Mouse (Mus musculus) limb, embryonic 12.5 days (tissue): ENCODE measurements around the gene Gm5105. TPM values are rescaled to one million over a fixed set of nuclear protein-coding genes. Genes with fewer than 3 reads are reported as not detected.

Source experiments
- ATAC-seq: fragments of 200-750 bp; cut with Nextera tagmentation; 2 replicates; pipeline ENCODE4 v1.8.0; 2017; ENCODE audit warnings: low read depth, moderate TSS enrichment; ENCODE audit not compliant: insufficient number of reproducible peaks, insufficient read depth, low FRiP score, low TSS enrichment
- H3K27ac ChIP-seq: fragments of 300-500 bp; sonication (generic); 2 replicates; pipeline ENCODE4 v1.5.1; 2016; ENCODE audit warnings: mild to moderate bottlenecking, moderate library complexity
- H3K27me3 ChIP-seq: fragments of 300-500 bp; sonication (generic); 2 replicates; pipeline ENCODE4 v1.6.1; 2016; ENCODE audit warnings: mild to moderate bottlenecking, moderate library complexity
- H3K36me3 ChIP-seq: fragments of 300-500 bp; sonication (generic); 2 replicates; pipeline ENCODE4 v1.6.1; 2016; ENCODE audit warnings: mild to moderate bottlenecking, moderate library complexity
- H3K4me1 ChIP-seq: fragments of 300-500 bp; sonication (generic); replicated peaks from 2 replicates; pipeline ENCODE4 v1.6.1; 2016
- H3K4me2 ChIP-seq: fragments of 300-500 bp; sonication (generic); 2 replicates; pipeline ENCODE4 v1.6.1; 2016; ENCODE audit warnings: mild to moderate bottlenecking, moderate library complexity
- H3K4me3 ChIP-seq: fragments of 300-500 bp; sonication (generic); replicated peaks from 2 replicates; pipeline ENCODE4 v1.5.1; 2016; ENCODE audit warnings: mild to moderate bottlenecking
- H3K9ac ChIP-seq: fragments of 300-500 bp; sonication (generic); replicated peaks from 2 replicates; pipeline ENCODE4 v1.6.1; 2016; ENCODE audit warnings: mild to moderate bottlenecking, moderate library complexity
- H3K9me3 ChIP-seq: fragments of 300-500 bp; sonication (generic); 2 replicates; pipeline ENCODE4 v1.6.1; 2016; ENCODE audit warnings: mild to moderate bottlenecking, moderate library complexity
- WGBS: fragments of 180-500 bp; shearing (Covaris S2); methylation state at CpG from one replicate; pipeline ENCODE4 v1.1.7; 2016; 5-methylcytosine and 5-hydroxymethylcytosine counted together
- polyA plus RNA-seq: library from polyadenylated mRNA; unstranded; fragments of >200 nt; fragmentation: Nextera tagmentation; extraction: Ambion mirVana; gene quantifications from 2 replicates; pipeline ENCODE4 v1.2.1, GENCODE M21; 2016

Gene Gm5105
- polyA plus RNA-seq, 1 experiment from 2014 or later = 0.19 TPM

GRCm38 (mm10) chr3:137999224-137999790 is 67.9 kb downstream of the Gm5105 start:
- H3K4me2 ChIP-seq = no peak overlapping the region

More at GRCm38 (mm10) chr3:137999224-137999790, 67.9 kb downstream of the Gm5105 start:
- Histone ChIP-seq H3K4me1 (peaks cover 21% of the 10 kb centered on the region), H3K4me3 (no peak overlapping the region), H3K27me3 (no peaks in the 10 kb centered on the region), H3K36me3 (no peaks in the 10 kb centered on the region), H3K9ac (no peak overlapping the region), H3K9me3 (no peaks in the 10 kb centered on the region), H3K27ac (0 out of 2 replicates have a peak overlapping the region, but pooled peaks have one; percentile 17)
- ATAC-seq = no peak
- 80% methylated on average over 9 of the region's 9 CpGs for WGBS

Other genes with a start within 250 kb of the Gm5105 start
- 2,591 and 2,901 TPM in 2 replicates for gene H2afz, start 202.9 kb downstream of the Gm5105 start, polyA plus RNA-seq
- 11.0 and 11.6 TPM in 2 replicates for gene Dnajb14, start 199.7 kb downstream of the Gm5105 start, polyA plus RNA-seq
- gene Lamtor3, start 148.9 kb downstream of the Gm5105 start, polyA plus RNA-seq = 94.0 and 98.3 TPM in 2 replicates
- 2.9 and 3.3 TPM in 2 replicates for gene Dapp1, start 85.8 kb downstream of the Gm5105 start, polyA plus RNA-seq
- 0.63 and 0.71 TPM in 2 replicates for gene 1110002E22Rik, start 2.3 kb downstream of the Gm5105 start, polyA plus RNA-seq
- 14.6 and 15.0 TPM in 2 replicates for gene Trmt10a, start 76.1 kb upstream of the Gm5105 start, polyA plus RNA-seq
- 8.9 and 9.2 TPM in 2 replicates for gene Mttp, start 77.6 kb upstream of the Gm5105 start, polyA plus RNA-seq
- not detected in 2 replicates for gene 4930579F01Rik, start 126.4 kb upstream of the Gm5105 start, polyA plus RNA-seq
- gene Adh7, start 150.4 kb upstream of the Gm5105 start, polyA plus RNA-seq = 0.10 and 0.20 TPM in 2 replicates
- 1.8 and 2.7 TPM in 2 replicates for gene Adh1, start 193.6 kb upstream of the Gm5105 start, polyA plus RNA-seq
- not detected in 2 replicates for gene Adh6a, start 245.9 kb upstream of the Gm5105 start, polyA plus RNA-seq